Mouse (Mus musculus) liver, postnatal 0 days (tissue): ENCODE data around the gene Tppp.

Experiments used
- CTCF ChIP-seq: sonication (generic); IDR thresholded peaks from 2 replicates; pipeline ENCODE4 v1.5.1; 2016; ENCODE audit warnings: antibody characterized with exemption, low read depth
- EP300 ChIP-seq: IDR thresholded peaks from 2 replicates; pipeline ENCODE4 v1.6.1; 2016; ENCODE audit warnings: antibody characterized with exemption, low read depth, mild to moderate bottlenecking

- no peak for TF ChIP-seq CTCF
- no peak for TF ChIP-seq EP300
Measured at GRCm38 (mm10) chr13:74034756-74035155, 25.5 kb downstream of the Tppp start.
